Mouse (Mus musculus): Measurements from ENCODE around the gene Inpp5d.

DNA sequence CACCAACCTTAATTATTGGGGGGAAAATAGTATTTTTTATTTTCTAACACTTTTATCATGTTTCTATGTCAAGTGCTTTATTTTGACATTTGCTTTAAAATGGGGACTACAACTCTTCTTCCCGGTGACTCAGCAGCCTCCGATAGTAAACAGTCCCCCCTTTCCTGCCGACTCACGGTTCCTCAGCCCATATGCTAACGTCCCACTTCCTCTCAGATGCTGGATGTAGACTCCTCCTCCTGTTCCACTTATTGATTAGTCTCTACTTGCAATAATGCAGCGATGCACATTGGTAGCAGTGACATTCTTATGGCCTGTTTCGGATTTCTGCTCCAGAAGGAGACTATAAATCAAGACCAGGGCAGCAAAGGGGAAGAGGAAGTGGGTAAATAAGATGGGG is 28.5 kb downstream of the Inpp5d start:
- no peak for TF ChIP-seq POLR2A (IDR thresholded peaks at IDR 0.05; ENCODE audit: low read depth, low read length)
- no peak for TF ChIP-seq CTCF (IDR thresholded peaks at IDR 0.05; ENCODE audit: extremely low read depth, insufficient read depth, insufficient read length, insufficient replicate concordance)
